Mouse (Mus musculus): ENCODE measurements around the gene Gper1. TPM values are rescaled to one million over a fixed set of nuclear protein-coding genes. Genes with fewer than 3 reads are reported as not detected.

Gene Gper1
- total and polyA plus RNA-seq, 2 experiments from 2014 or later: 6.8 to 9.1 TPM

DNA sequence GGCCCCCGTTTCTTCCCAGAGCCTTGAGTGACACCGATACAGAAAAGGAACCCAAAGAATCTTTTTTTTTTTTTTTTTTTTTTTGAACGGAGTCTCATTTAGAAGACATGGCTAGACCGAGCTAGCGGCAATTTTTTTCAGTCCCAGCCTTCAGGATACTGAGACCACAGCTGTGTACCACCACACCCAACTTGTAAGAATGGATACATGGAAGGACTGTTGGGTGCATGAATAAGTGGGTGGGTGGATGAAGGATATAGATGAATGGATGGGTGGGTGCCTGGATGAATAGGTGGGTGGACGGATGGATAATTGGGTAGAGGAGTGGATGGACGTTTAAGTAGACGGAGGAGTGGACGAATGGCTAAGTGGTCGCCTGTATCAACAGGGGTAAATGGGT is 37.0 kb downstream of the Gper1 start:
- Histone ChIP-seq H3K4me1 (ENCODE audit: insufficient read depth) (peaks cover 7% of the 10 kb centered on the region; the same call in 1 of the 2 replicates), H3K27ac (ENCODE audit: low read depth, low read length) (no peak overlapping the region), H3K36me3 (ENCODE audit: insufficient read depth) (peaks cover 4% of the 10 kb centered on the region), H3K27me3 (ENCODE audit: insufficient read depth, low read length) (no peaks in the 10 kb centered on the region), H3K4me3 (ENCODE audit: low read depth, low read length) (peak overlapping the region; percentile 49), H3K9me3 (ENCODE audit: low read length) (no peaks in the 10 kb centered on the region), H3K9ac (peak overlapping the region; percentile 40), H3K4me2 (ENCODE audit: low read depth) (peak overlapping the region; percentile 74)
- ATAC-seq: peak; percentile 18; the same call in 1 of the 2 replicates
- TF ChIP-seq CTCF (IDR thresholded peaks at IDR 0.05; ENCODE audit: low read depth): no peak
- no peak for DNase-seq
- WGBS: 9% methylated on average over 10 of the region's 10 CpGs

DNA sequence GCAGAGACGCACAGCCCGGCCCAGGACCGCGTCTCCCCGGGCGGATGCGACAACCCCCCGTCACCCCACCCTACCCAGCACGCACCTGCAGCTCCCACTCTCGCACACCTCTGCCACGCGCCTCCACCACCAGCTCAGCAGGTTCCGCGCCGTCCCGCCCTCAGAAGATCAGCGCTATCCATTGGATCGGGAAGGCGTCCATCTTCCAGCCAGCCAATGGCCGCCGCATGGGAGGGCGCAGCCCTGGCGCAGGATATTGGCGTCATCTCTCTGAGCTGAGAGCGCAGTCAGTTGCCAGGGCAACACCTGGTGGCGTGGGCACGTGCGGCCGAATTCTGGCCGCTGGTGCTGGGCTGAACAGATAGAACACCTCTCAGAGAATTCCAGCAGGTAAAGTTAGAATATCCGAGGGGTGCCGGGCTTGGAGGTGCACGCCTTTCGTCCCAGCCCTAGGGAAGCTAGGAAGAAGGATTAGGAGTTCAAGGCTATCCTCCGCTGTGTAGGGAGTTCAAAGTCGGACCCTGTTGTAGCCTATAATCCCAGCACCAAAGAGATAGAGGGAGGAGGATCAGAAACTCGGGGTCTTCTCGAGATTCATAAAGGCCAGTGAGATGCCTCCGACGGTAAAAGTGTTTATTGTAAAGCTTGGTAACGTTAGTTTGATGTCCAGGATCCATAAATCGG is 37.6 kb downstream of the Gper1 start, which contains the start of gene 3110082I17Rik:
Gene 3110082I17Rik, minus strand, starts transcription at position 144 of the 684 bp plus-strand sequence.
- peak within 1 kb of the TSS; percentile 40 for H3K9ac ChIP-seq
- H3K27me3 ChIP-seq (ENCODE audit: insufficient read depth, low read length): no peaks in the 10 kb centered on the region
- H3K36me3 ChIP-seq (ENCODE audit: insufficient read depth): no peaks in the 10 kb centered on the region
- H3K4me2 ChIP-seq (ENCODE audit: low read depth): peak within 1 kb of the TSS; percentile 74
- peak; percentile 98 for DNase-seq
- H3K4me3 ChIP-seq (ENCODE audit: low read depth, low read length): peak within 1 kb of the TSS; percentile 49
- H3K9me3 ChIP-seq (ENCODE audit: low read length): no peaks in the 10 kb centered on the region
- peak; percentile 99 for ATAC-seq
- H3K27ac ChIP-seq (ENCODE audit: low read depth, low read length): no peak within 1 kb of the TSS
- peaks cover 7% of the 10 kb centered on the region; the same call in 1 of the 2 replicates for H3K4me1 ChIP-seq (ENCODE audit: insufficient read depth)
- WGBS: 4% methylated on average over 38 of the region's 42 CpGs
- TF ChIP-seq CTCF (IDR thresholded peaks at IDR 0.05; ENCODE audit: low read depth): no peak

DNA sequence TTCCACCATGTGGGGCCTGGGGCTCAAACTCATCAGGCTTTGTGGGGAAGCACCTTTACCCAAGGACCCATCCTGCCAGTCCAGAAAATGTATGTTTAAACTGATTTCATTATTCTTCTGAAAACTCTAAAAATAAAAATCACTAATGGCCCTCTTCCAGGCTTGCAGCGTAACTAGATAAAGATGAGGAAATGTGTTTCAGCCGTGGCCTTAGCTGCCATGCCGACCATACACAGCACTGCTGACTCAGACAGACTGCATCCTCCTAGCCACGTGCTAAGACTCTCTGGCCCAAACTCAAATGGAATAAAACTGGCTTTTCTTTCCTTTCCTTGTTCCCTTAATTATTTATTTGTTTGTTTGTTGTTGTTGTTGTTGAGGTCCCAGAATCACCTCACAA is 41.9 kb downstream of the Gper1 start:
- no peak for TF ChIP-seq CTCF (IDR thresholded peaks at IDR 0.05; ENCODE audit: low read depth)
- H3K4me3 ChIP-seq (ENCODE audit: low read depth, low read length): no peak overlapping the region
- no peak for ATAC-seq
- no peaks in the 10 kb centered on the region for H3K4me1 ChIP-seq (ENCODE audit: insufficient read depth)
- no peaks in the 10 kb centered on the region for H3K27me3 ChIP-seq (ENCODE audit: insufficient read depth, low read length)
- no peak overlapping the region for H3K27ac ChIP-seq (ENCODE audit: low read depth, low read length)
- H3K9ac ChIP-seq: no peak overlapping the region
- H3K4me2 ChIP-seq (ENCODE audit: low read depth): no peak overlapping the region
- 74% methylated on average over 4 of the region's 4 CpGs for WGBS
- no peaks in the 10 kb centered on the region for H3K9me3 ChIP-seq (ENCODE audit: low read length)
- no peaks in the 10 kb centered on the region for H3K36me3 ChIP-seq (ENCODE audit: insufficient read depth)
- DNase-seq: no peak

DNA sequence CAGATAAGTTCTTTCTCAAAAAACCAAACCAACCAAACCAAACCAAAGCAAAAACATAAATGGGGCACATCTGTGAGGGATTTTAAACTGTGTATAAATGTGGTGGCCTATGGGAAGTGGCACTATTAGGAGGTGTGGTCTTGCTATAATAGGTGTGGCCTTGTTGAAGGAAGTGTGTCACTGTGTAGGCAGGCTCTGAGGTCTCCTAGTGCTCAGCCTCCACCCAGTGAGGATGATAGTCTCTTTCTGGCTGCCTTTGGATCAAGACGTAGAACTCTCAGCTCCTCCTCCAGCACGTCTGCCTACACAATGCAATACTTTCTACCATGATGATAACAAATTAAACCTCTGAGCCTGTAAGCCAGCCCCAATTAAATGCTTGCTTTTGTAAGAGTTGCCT is 43.4 kb downstream of the Gper1 start:
- WGBS: 78% methylated on average over 2 of the region's 2 CpGs
- peaks cover 5% of the 10 kb centered on the region for H3K36me3 ChIP-seq (ENCODE audit: insufficient read depth)
- H3K4me2 ChIP-seq (ENCODE audit: low read depth): no peak overlapping the region
- H3K27ac ChIP-seq (ENCODE audit: low read depth, low read length): no peak overlapping the region
- H3K4me1 ChIP-seq (ENCODE audit: insufficient read depth): no peaks in the 10 kb centered on the region
- H3K9me3 ChIP-seq (ENCODE audit: low read length): no peaks in the 10 kb centered on the region
- no peak for TF ChIP-seq CTCF (IDR thresholded peaks at IDR 0.05; ENCODE audit: low read depth)
- H3K27me3 ChIP-seq (ENCODE audit: insufficient read depth, low read length): no peaks in the 10 kb centered on the region
- H3K4me3 ChIP-seq (ENCODE audit: low read depth, low read length): no peak overlapping the region
- DNase-seq (no peak), ATAC-seq (no peak)
- H3K9ac ChIP-seq: no peak overlapping the region

DNA sequence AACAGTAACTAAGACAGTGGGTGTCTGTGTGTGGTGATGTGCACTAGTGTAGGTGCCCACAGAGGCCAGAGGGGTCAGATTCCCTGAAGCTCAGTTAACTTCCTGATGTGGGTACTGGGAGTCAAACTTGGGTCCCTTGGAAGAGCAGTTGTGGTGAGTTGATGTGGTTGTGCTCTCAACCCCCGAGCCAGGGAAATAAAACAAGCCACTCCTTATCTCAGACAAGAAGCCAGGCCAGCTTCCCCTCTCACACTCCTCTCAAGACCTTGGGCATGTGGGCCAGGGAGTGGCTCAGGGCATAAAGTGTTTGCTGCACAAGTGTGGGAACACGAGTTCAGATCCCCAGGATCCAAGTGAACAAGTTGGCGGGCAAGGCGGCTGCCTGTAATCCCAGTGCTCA is 43.9 kb downstream of the Gper1 start:
- peaks cover 9% of the 10 kb centered on the region for H3K36me3 ChIP-seq (ENCODE audit: insufficient read depth)
- WGBS: 73% methylated on average over 4 of the region's 4 CpGs
- H3K9me3 ChIP-seq (ENCODE audit: low read length): no peaks in the 10 kb centered on the region
- no peak overlapping the region for H3K27ac ChIP-seq (ENCODE audit: low read depth, low read length)
- H3K4me1 ChIP-seq (ENCODE audit: insufficient read depth): no peaks in the 10 kb centered on the region
- no peak overlapping the region for H3K9ac ChIP-seq
- no peak overlapping the region for H3K4me2 ChIP-seq (ENCODE audit: low read depth)
- ATAC-seq (no peak), DNase-seq (no peak)
- no peaks in the 10 kb centered on the region for H3K27me3 ChIP-seq (ENCODE audit: insufficient read depth, low read length)
- H3K4me3 ChIP-seq (ENCODE audit: low read depth, low read length): no peak overlapping the region
- TF ChIP-seq CTCF (IDR thresholded peaks at IDR 0.05; ENCODE audit: low read depth): no peak

DNA sequence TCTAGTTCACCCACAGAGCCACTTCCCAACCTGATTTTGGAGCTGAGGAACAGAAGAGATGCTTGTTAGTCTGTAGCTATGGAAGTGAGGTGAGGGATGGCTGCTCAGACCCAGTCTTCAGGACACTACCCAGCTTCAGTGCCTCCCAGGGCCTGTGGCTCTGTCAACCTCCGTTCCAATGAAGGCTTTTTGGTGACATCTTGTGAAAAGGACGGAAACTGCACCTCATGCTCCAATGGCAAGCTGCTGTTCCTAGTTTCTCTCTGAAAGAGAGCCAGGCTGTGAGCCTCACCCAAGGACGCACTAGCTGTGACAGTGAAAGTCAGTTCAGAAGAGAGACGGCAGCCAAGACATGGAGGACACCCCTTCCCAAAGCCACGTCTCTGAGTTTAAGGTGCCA is 45.0 kb downstream of the Gper1 start:
- TF ChIP-seq CTCF (IDR thresholded peaks at IDR 0.05; ENCODE audit: low read depth): peak; percentile 74
- peak; percentile 70 for DNase-seq
- Histone ChIP-seq H3K27ac (ENCODE audit: low read depth, low read length) (no peak overlapping the region), H3K9ac (no peak overlapping the region), H3K4me3 (ENCODE audit: low read depth, low read length) (no peak overlapping the region), H3K9me3 (ENCODE audit: low read length) (no peaks in the 10 kb centered on the region), H3K4me2 (ENCODE audit: low read depth) (no peak overlapping the region), H3K4me1 (ENCODE audit: insufficient read depth) (no peaks in the 10 kb centered on the region), H3K36me3 (ENCODE audit: insufficient read depth) (peaks cover 21% of the 10 kb centered on the region), H3K27me3 (ENCODE audit: insufficient read depth, low read length) (no peaks in the 10 kb centered on the region)
- 42% methylated on average over 5 of the region's 5 CpGs for WGBS
- ATAC-seq: peak; percentile 60

DNA sequence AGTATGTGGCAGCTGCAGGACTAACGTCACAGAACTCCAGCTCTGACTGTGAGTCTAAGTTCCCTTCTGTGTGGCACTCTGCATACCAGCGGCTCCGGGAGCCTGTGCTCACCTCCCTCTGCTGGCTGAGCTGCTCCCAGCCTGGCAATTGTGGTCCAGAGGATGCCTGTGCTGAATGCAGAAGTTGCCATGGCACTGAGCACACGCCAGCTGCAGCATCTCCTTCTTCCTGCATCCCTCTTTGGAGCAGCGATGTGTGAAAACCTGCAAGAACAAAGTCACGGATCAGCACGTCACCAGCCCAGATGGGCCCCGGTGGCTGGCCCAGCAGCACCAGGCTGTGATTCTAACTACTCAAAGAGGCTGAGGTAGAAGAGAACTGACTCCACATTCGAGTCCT is 51.8 kb downstream of the Gper1 start:
- Histone ChIP-seq H3K27me3 (ENCODE audit: insufficient read depth, low read length) (no peaks in the 10 kb centered on the region), H3K27ac (ENCODE audit: low read depth, low read length) (no peak overlapping the region), H3K9ac (no peak overlapping the region), H3K4me3 (ENCODE audit: low read depth, low read length) (no peak overlapping the region), H3K9me3 (ENCODE audit: low read length) (no peaks in the 10 kb centered on the region), H3K4me2 (ENCODE audit: low read depth) (no peak overlapping the region), H3K4me1 (ENCODE audit: insufficient read depth) (no peaks in the 10 kb centered on the region), H3K36me3 (ENCODE audit: insufficient read depth) (peaks cover 83% of the 10 kb centered on the region)
- DNase-seq (no peak), ATAC-seq (no peak)
- 61% methylated on average over 9 of the region's 9 CpGs for WGBS
- 0 out of 2 replicates have a peak, but pooled peaks have one; percentile 15 for TF ChIP-seq CTCF (IDR thresholded peaks at IDR 0.05; ENCODE audit: low read depth)

Other genes with a start within 250 kb of the Gper1 start
- 72.6 and 84.8 TPM in 2 replicates for gene Sun1, start 222.5 kb upstream of the Gper1 start, total RNA-seq (2014; rRNA removed)
- gene Sun1, start 222.5 kb upstream of the Gper1 start, polyA plus RNA-seq (2015; fragmentation: Nextera tagmentation; extraction: Ambion mirVana): 22.7 and 34.5 TPM in 2 replicates
- 46.2 and 48.8 TPM in 2 replicates for gene Get4, start 170.8 kb upstream of the Gper1 start, total RNA-seq (2014; rRNA removed)
- gene Get4, start 170.8 kb upstream of the Gper1 start, polyA plus RNA-seq (2015; fragmentation: Nextera tagmentation; extraction: Ambion mirVana): 139 and 156 TPM in 2 replicates
- 188 and 200 TPM in 2 replicates for gene Adap1, start 97.5 kb upstream of the Gper1 start, total RNA-seq (2014; rRNA removed)
- gene Adap1, start 97.5 kb upstream of the Gper1 start, polyA plus RNA-seq (2015; fragmentation: Nextera tagmentation; extraction: Ambion mirVana): 114 and 128 TPM in 2 replicates
- gene Cox19, start 71.7 kb upstream of the Gper1 start, total RNA-seq (2014; rRNA removed): 108 and 109 TPM in 2 replicates
- gene Cox19, start 71.7 kb upstream of the Gper1 start, polyA plus RNA-seq (2015; fragmentation: Nextera tagmentation; extraction: Ambion mirVana): 85.7 and 91.1 TPM in 2 replicates
- not detected in 2 replicates for gene Cyp2w1, start 70.5 kb upstream of the Gper1 start, total RNA-seq (2014; rRNA removed)
- not detected in 2 replicates for gene Cyp2w1, start 70.5 kb upstream of the Gper1 start, polyA plus RNA-seq (2015; fragmentation: Nextera tagmentation; extraction: Ambion mirVana)
- 3.2 and 3.3 TPM in 2 replicates for gene Gpr146, start 45.5 kb upstream of the Gper1 start, total RNA-seq (2014; rRNA removed)
- gene Gpr146, start 45.5 kb upstream of the Gper1 start, polyA plus RNA-seq (2015; fragmentation: Nextera tagmentation; extraction: Ambion mirVana): 2.4 and 2.8 TPM in 2 replicates
- not detected in 2 replicates for gene C130050O18Rik, start 17.9 kb upstream of the Gper1 start, total RNA-seq (2014; rRNA removed)
- 0.13 TPM in 1 of 2 replicates, not detected in the other for gene C130050O18Rik, start 17.9 kb upstream of the Gper1 start, polyA plus RNA-seq (2015; fragmentation: Nextera tagmentation; extraction: Ambion mirVana)
- 10.5 and 11.9 TPM in 2 replicates for gene 3110082I17Rik, start 37.4 kb downstream of the Gper1 start, total RNA-seq (2014; rRNA removed)
- gene 3110082I17Rik, start 37.4 kb downstream of the Gper1 start, polyA plus RNA-seq (2015; fragmentation: Nextera tagmentation; extraction: Ambion mirVana): 17.4 and 19.4 TPM in 2 replicates
- gene Zfand2a, start 61.4 kb downstream of the Gper1 start, total RNA-seq (2014; rRNA removed): 50.4 and 51.7 TPM in 2 replicates
- gene Zfand2a, start 61.4 kb downstream of the Gper1 start, polyA plus RNA-seq (2015; fragmentation: Nextera tagmentation; extraction: Ambion mirVana): 23.9 and 29.8 TPM in 2 replicates
- gene Uncx, start 120.3 kb downstream of the Gper1 start, total RNA-seq (2014; rRNA removed): 3.4 and 5.8 TPM in 2 replicates
- 0.93 and 2.8 TPM in 2 replicates for gene Uncx, start 120.3 kb downstream of the Gper1 start, polyA plus RNA-seq (2015; fragmentation: Nextera tagmentation; extraction: Ambion mirVana)

Measured in forebrain, postnatal 0 days (tissue).